Mouse (Mus musculus) midbrain, embryonic 14.5 days (tissue): ENCODE results near the gene Cox15. TPM values are rescaled to one million over a fixed set of nuclear protein-coding genes. Genes with fewer than 3 reads are reported as not detected.
A peak's percentile ranks its signal among the peaks of the same experiment; 100 is the strongest.

Source experiments
- ATAC-seq: fragments of 200-750 bp; cut with Nextera tagmentation; 2 replicates; pipeline ENCODE4 v1.8.0; 2017; ENCODE audit warnings: moderate number of reproducible peaks, moderate library complexity; ENCODE audit not compliant: low FRiP score, low TSS enrichment
- DNase-seq: peaks from one replicate; pipeline ENCODE4 v3.0.0-alpha.2; 2015
- H3K27ac ChIP-seq: fragments of 300-500 bp; sonication (generic); replicated peaks from 2 replicates; pipeline ENCODE4 v1.5.1; 2014; ENCODE audit warnings: mild to moderate bottlenecking, low read depth, low read length, moderate library complexity
- H3K27me3 ChIP-seq: fragments of 300-500 bp; sonication (generic); 2 replicates; pipeline ENCODE4 v1.6.1; 2014; ENCODE audit warnings: low read length, control low read depth, mixed read lengths; ENCODE audit not compliant: control insufficient read depth, insufficient read depth
- H3K36me3 ChIP-seq: fragments of 300-500 bp; sonication (generic); 2 replicates; pipeline ENCODE4 v1.6.1; 2014; ENCODE audit warnings: low read length, control low read depth; ENCODE audit not compliant: control insufficient read depth, insufficient read depth
- H3K4me1 ChIP-seq: fragments of 300-500 bp; sonication (generic); 2 replicates; pipeline ENCODE4 v1.6.1; 2014; ENCODE audit warnings: mild to moderate bottlenecking, antibody characterized with exemption, low read length, control low read depth; ENCODE audit not compliant: control insufficient read depth, insufficient read depth
- H3K4me2 ChIP-seq: fragments of 300-500 bp; sonication (generic); 2 replicates; pipeline ENCODE4 v1.6.1; 2014; ENCODE audit warnings: mild to moderate bottlenecking, low read length, moderate library complexity
- H3K4me3 ChIP-seq: fragments of 300-500 bp; sonication (generic); replicated peaks from 2 replicates; pipeline ENCODE4 v1.5.1; 2014; ENCODE audit warnings: low read depth, low read length
- H3K9ac ChIP-seq: fragments of 300-500 bp; sonication (generic); replicated peaks from 2 replicates; pipeline ENCODE4 v1.6.1; 2014; ENCODE audit warnings: mild to moderate bottlenecking, low read length, moderate library complexity
- H3K9me3 ChIP-seq: fragments of 300-500 bp; sonication (generic); 2 replicates; pipeline ENCODE4 v1.6.1; 2016; ENCODE audit warnings: low read length, control low read depth, mixed read lengths; ENCODE audit not compliant: control insufficient read depth
- WGBS: fragments of 180-500 bp; shearing (Covaris S2); extraction: QIAGEN DNeasy Blood & Tissue Kit; methylation state at CpG from one replicate; pipeline ENCODE4 v1.1.7; 2014; 5-methylcytosine and 5-hydroxymethylcytosine counted together
- polyA plus RNA-seq: library from polyadenylated mRNA; unstranded; fragments of >200 nt; fragmentation: Nextera tagmentation; extraction: Ambion mirVana; gene quantifications from 2 replicates; pipeline ENCODE4 v1.2.1, GENCODE M21; 2014

The Cox15 gene
- polyA plus RNA-seq, 1 experiment from 2014 or later, result 10.6 TPM

DNA sequence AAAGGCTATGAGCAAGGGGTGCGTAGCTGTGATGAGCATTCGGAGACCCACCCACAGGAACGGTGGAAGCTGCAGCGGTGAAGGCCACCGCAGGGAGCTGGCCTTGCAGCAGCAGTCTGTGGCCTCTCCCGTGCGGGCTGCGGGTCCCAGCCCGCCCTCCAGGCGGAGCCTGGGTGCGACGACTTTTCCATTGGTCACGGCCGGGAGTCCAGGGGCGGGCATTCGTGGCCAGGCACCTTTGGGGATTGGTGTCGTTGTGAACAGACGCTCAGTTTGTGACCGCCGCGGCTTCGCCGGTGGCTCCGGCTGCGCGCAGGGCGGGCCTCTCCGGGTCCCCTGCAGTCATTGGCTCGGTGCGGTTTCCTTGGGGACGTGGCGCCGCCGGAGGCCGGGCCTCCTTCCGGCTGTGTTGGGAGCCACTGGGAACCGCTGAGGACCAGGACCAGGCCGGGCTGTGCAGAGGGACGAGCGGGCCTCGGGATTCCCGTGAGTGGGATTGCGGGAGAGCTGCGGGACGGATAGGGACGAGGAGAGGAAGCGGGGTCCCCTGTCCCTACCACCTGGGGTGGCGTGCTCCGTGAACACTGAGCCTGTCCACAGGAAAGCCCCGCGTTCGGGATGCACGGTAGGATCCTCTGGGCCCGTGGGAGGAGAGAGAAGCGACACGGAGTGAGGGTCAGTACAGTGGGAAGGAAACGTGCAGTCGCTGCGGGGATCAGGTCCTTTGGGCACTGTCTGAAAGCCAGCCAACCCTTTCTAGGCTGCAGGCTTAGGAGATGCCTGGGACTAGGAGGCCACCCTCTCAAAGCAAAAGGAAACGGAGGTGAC lies 63.2 kb downstream of the Cox15 start, which contains the start of gene Entpd7:
Gene Entpd7, plus strand, starts transcription at position 254 of the 828 bp plus-strand sequence.
- DNase-seq, result peak; percentile 96
- Histone ChIP-seq H3K9ac (peak within 1 kb of the TSS; percentile 87), H3K27me3 (no peaks in the 10 kb centered on the region), H3K4me3 (peak within 1 kb of the TSS; percentile 61), H3K27ac (peak within 1 kb of the TSS; percentile 71), H3K4me2 (peak within 1 kb of the TSS; percentile 84), H3K36me3 (no peaks in the 10 kb centered on the region), H3K9me3 (no peaks in the 10 kb centered on the region), H3K4me1 (0 out of 2 replicates have a peak, but pooled peaks cover 2% of the 10 kb centered on the region)
- ATAC-seq, result peak; percentile 98
- WGBS, result under 1% methylated on average over 60 of the region's 60 CpGs

Other genes starting within 250 kb of the Cox15 start
- gene Got1, start 228.4 kb downstream of the Cox15 start, polyA plus RNA-seq, result 72.6 and 89.3 TPM in 2 replicates
- gene Nkx2-3, start 140.7 kb downstream of the Cox15 start, polyA plus RNA-seq, result 0.30 and 0.62 TPM in 2 replicates
- 10.8 and 16.7 TPM in 2 replicates for gene Slc25a28, start 78.1 kb downstream of the Cox15 start, polyA plus RNA-seq
- gene Entpd7, start 63.3 kb downstream of the Cox15 start, polyA plus RNA-seq, result 10.3 and 10.5 TPM in 2 replicates
- gene Cutc, start within 50 bp of the Cox15 start, polyA plus RNA-seq, result 7.6 and 10.6 TPM in 2 replicates
- gene Abcc2, start 29.2 kb upstream of the Cox15 start, polyA plus RNA-seq, result not detected in 2 replicates
- 7.2 and 8.6 TPM in 2 replicates for gene Dnmbp, start 187.2 kb upstream of the Cox15 start, polyA plus RNA-seq
- gene Cpn1, start 233.6 kb upstream of the Cox15 start, polyA plus RNA-seq, result 0.12 and 0.19 TPM in 2 replicates